Mouse (Mus musculus) urinary bladder, postnatal 14 days (tissue): ENCODE measurements at regions not wholly inside any gene's neighbourhood (a gene's known extent, or its start where the extent isn't known, plus 50 kb on each side); places are given as distances from the start of the nearest gene placed in this dataset.
A peak's percentile ranks its signal among the peaks of the same experiment; 100 is the strongest.
"Not testable (repeated sequence)": the region's sequence is repeated elsewhere in the genome, so short reads cannot be mapped to it uniquely, and the experiment has no call there.

Source experiments
- DNase-seq: peaks from one replicate; pipeline ENCODE4 v3.0.0; 2021; ENCODE audit warnings: low spot score

GRCm38 (mm10) chr15:38410462-38410861 lies 985.1 kb downstream of the 4930447A16Rik start:
- no peak for DNase-seq

DNA sequence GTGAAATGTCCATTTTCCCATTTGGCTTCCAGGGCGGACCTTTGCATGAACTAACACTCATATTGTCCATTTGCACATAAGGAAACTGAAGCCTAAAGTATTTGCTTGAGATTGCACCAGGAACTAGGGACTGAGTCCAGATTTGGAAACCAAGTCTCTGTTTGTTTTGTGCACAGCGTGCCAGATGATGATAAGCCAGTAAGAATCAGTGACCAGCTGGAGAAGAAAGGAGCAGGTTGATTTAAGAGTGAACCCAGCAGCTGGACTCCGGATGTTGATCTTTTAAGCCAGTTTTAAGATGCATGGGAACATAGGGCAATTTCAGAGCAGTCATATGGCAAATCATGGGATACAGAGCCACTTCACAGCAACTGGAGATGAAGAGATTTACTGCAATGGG lies 987.1 kb downstream of the 4930447A16Rik start:
- no peak for DNase-seq

- DNase-seq = no peak
These were observed 988.0 kb downstream of the 4930447A16Rik start for GRCm38 (mm10) chr15:38413329-38413728.

GRCm38 (mm10) chr15:38414318-38415090 lies 989.1 kb downstream of the 4930447A16Rik start:
- no peak for DNase-seq

- DNase-seq = no peak
These were observed 989.7 kb downstream of the 4930447A16Rik start for GRCm38 (mm10) chr15:38415091-38415486.

- DNase-seq = no peak
These were observed 994.3 kb downstream of the 4930447A16Rik start for GRCm38 (mm10) chr15:38419621-38420020.

- peak; percentile 52 for DNase-seq
These were observed 995.4 kb downstream of the 4930447A16Rik start for GRCm38 (mm10) chr15:38420784-38421183.

DNA sequence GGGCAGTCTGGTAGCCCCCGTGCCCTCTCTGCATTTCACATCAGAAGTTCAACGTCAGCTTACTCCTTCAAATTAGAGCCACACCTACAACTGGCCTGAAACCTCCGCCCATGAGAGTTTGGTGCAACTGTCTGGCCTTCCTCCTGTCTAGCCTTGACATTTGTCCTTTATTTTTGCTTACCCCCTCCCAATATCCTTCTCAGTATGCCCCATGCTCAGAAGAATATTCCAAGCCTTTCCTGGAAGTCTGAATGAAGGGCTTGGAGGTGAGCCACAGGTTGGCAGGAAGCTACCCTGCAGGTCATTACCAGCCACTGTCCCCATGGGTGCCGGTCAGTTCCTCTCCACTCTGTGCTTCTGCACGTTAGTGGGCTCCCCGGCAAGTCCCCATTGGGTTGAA lies 997.4 kb downstream of the 4930447A16Rik start:
- DNase-seq = no peak

- DNase-seq = no peak
These were observed 1000.2 kb downstream of the 4930447A16Rik start for GRCm38 (mm10) chr15:38425506-38425905.

DNA sequence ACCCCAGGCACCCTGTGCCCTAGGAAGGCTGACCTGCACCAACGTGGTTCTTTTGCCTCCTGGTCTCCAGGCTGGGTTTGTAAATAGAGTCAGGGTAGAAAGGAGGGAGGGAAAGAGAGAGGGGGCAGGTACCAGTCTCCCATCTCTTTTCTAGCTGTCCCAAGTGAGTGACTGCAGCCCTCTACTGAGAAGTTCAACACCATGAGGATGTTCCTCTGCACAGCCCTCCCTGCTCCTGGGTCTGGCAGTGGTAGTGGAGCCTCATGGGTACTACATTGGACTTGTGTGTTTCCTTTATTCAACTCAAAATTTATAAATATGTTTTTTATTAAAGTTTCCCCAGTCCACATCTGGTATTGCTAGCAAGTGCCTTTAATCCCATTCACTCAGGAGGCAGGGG lies 1002.6 kb downstream of the 4930447A16Rik start:
- DNase-seq = no peak

- peak; percentile 87 for DNase-seq
These were observed 1006.3 kb downstream of the 4930447A16Rik start for GRCm38 (mm10) chr15:38431668-38432067.

DNA sequence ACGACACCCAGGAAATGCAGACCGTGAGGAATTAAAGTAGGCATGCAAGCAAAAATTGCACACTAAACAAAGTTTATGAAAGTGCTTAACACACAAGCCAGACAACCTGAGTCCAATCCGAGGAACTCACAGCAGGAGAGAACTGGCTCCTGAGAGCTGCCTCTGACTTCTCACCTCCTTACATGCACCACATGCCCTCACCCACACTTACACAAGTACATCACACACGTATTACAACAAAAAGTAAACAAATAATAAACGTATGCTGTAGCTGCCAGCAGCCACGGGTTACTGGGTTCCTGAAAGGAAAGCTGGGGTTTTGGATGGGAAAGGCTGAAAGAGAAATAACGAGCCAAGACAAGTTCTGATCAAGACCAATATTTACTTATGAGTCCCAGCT lies 1008.0 kb downstream of the 4930447A16Rik start:
- DNase-seq = peak; percentile 42

- DNase-seq = not testable (repeated sequence)
These were observed 1008.9 kb downstream of the 4930447A16Rik start for GRCm38 (mm10) chr15:38434239-38434638.
